Mouse (Mus musculus) E14TG2a.4 (cell line): ENCODE results near the gene Fam20b.

Experiments used
- CTCF ChIP-seq: conservative IDR thresholded peaks from 2 replicates; pipeline ENCODE4 v1.5.1; 2014; ENCODE audit warnings: low read length
- NANOG ChIP-seq: IDR thresholded peaks from 2 replicates; pipeline ENCODE4 v1.6.1; 2014; ENCODE audit warnings: borderline replicate concordance, low read length, mixed read lengths
- POU5F1 ChIP-seq: IDR thresholded peaks from 2 replicates; pipeline ENCODE4 v1.6.1; 2014; ENCODE audit warnings: low read length, borderline replicate concordance

- TF ChIP-seq CTCF, result no peak
- no peak for TF ChIP-seq NANOG
- no peak for TF ChIP-seq POU5F1
Observed at GRCm38 (mm10) chr1:156673476-156674194, 45.3 kb downstream of the Fam20b start.
